Mouse (Mus musculus): ENCODE results near the gene Pot1b.
A peak's percentile ranks its signal among the peaks of the same experiment; 100 is the strongest.

Gene Pot1b

GRCm38 (mm10) chr17:55711984-55712811 is at the start of gene Pot1b:
Pot1b (minus strand) TSS chr17:55712628.
- DNase-seq (ENCODE audit: low spot score): peak; percentile 97

GRCm38 (mm10) chr17:55751170-55751569 is 38.7 kb upstream of the Pot1b start:
- no peak for DNase-seq (ENCODE audit: low spot score)

GRCm38 (mm10) chr17:55749786-55750185 is 37.4 kb upstream of the Pot1b start, which contains the start of gene Adgre4:
Adgre4 (plus strand) TSS chr17:55749984.
- DNase-seq (ENCODE audit: low spot score): peak; percentile 20

- DNase-seq (ENCODE audit: low spot score): no peak
Observed at GRCm38 (mm10) chr17:55736675-55737074, 24.2 kb upstream of the Pot1b start.

- no peak for DNase-seq (ENCODE audit: low spot score)
Observed at GRCm38 (mm10) chr17:55726193-55726592, 13.8 kb upstream of the Pot1b start.

- DNase-seq (ENCODE audit: low spot score): no peak
Observed at GRCm38 (mm10) chr17:55722250-55722649, 9.8 kb upstream of the Pot1b start.

GRCm38 (mm10) chr17:55721270-55721669 is 8.8 kb upstream of the Pot1b start:
- no peak for DNase-seq (ENCODE audit: low spot score)

GRCm38 (mm10) chr17:55702865-55703264 is 9.6 kb downstream of the Pot1b start:
- no peak for DNase-seq (ENCODE audit: low spot score)

- peak; percentile 58 for DNase-seq (ENCODE audit: low spot score)
Observed at GRCm38 (mm10) chr17:55702161-55702820, 10.1 kb downstream of the Pot1b start.

- DNase-seq (ENCODE audit: low spot score): no peak
Observed at GRCm38 (mm10) chr17:55699388-55699787, 13.0 kb downstream of the Pot1b start.

- DNase-seq (ENCODE audit: low spot score): no peak
Observed at GRCm38 (mm10) chr17:55661099-55661498, 51.3 kb downstream of the Pot1b start.

- no peak for DNase-seq (ENCODE audit: low spot score)
Observed at GRCm38 (mm10) chr17:55625092-55625491, 87.3 kb downstream of the Pot1b start, which contains the start of gene Vmn2r118. Vmn2r118 (minus strand) TSS chr17:55625192.
